Mouse (Mus musculus) heart, embryonic 15.5 days (tissue): ENCODE results near the gene Bcl2l1. TPM values are rescaled to one million over a fixed set of nuclear protein-coding genes. Genes with fewer than 3 reads are reported as not detected.

Experiments used
- ATAC-seq: fragments of 200-750 bp; cut with Nextera tagmentation; replicated peaks from 2 replicates; pipeline ENCODE4 v1.8.0; 2017; ENCODE audit warnings: low read depth, moderate TSS enrichment; ENCODE audit not compliant: insufficient number of reproducible peaks, insufficient read depth, low FRiP score
- H3K27ac ChIP-seq: fragments of 300-500 bp; sonication (generic); 2 replicates; pipeline ENCODE4 v1.5.1; 2015; ENCODE audit warnings: mild to moderate bottlenecking, inconsistent platforms
- H3K27me3 ChIP-seq: fragments of 300-500 bp; sonication (generic); 2 replicates; pipeline ENCODE4 v1.6.1; 2015; ENCODE audit warnings: inconsistent platforms
- H3K36me3 ChIP-seq: fragments of 300-500 bp; sonication (generic); 2 replicates; pipeline ENCODE4 v1.6.1; 2015; ENCODE audit warnings: mild to moderate bottlenecking, inconsistent platforms
- H3K4me1 ChIP-seq: fragments of 300-500 bp; sonication (generic); replicated peaks from 2 replicates; pipeline ENCODE4 v1.6.1; 2015; ENCODE audit warnings: inconsistent platforms
- H3K4me2 ChIP-seq: fragments of 300-500 bp; sonication (generic); 2 replicates; pipeline ENCODE4 v1.6.1; 2015; ENCODE audit warnings: inconsistent platforms, mild to moderate bottlenecking, moderate library complexity
- H3K4me3 ChIP-seq: fragments of 300-500 bp; sonication (generic); 2 replicates; pipeline ENCODE4 v1.5.1; 2015; ENCODE audit warnings: mild to moderate bottlenecking, inconsistent platforms
- H3K9ac ChIP-seq: fragments of 300-500 bp; sonication (generic); 2 replicates; pipeline ENCODE4 v1.6.1; 2015; ENCODE audit warnings: mild to moderate bottlenecking, inconsistent platforms
- H3K9me3 ChIP-seq: fragments of 300-500 bp; sonication (generic); replicated peaks from 2 replicates; pipeline ENCODE4 v1.6.1; 2016; ENCODE audit warnings: inconsistent platforms
- WGBS: fragments of 180-500 bp; shearing (Covaris S2); methylation state at CpG from one replicate; pipeline ENCODE4 v1.1.7; 2015; ENCODE audit warnings: mixed read lengths; 5-methylcytosine and 5-hydroxymethylcytosine counted together
- polyA plus RNA-seq: library from polyadenylated mRNA; unstranded; fragments of >200 nt; fragmentation: Nextera tagmentation; extraction: Ambion mirVana; gene quantifications from 2 replicates; pipeline ENCODE4 v1.2.1, GENCODE M21; 2015

The Bcl2l1 gene
- polyA plus RNA-seq, 1 experiment from 2014 or later = 69.5 TPM

DNA sequence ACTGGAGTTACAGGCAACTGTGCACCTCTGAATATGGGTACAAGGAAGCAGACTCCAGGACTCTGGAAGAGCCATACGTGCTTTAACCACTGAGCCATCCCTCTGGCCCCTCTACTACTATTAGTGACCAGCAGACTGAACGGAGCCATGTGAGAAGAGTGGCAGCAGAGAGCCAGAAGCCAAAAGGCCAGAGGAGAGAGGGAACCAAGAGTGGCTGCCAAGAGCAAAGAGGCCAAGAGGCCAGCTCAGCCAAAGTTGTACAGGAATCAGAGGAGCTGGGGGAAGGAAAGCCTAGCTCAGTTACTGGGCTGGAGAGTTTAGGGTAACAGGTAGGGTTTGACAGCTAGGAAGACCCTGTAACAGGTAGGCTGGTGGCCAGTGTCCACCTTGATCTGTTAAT, 7.7 kb upstream of the Bcl2l1 start:
- Histone ChIP-seq H3K27ac (no peak overlapping the region), H3K27me3 (no peaks in the 10 kb centered on the region), H3K9me3 (no peaks in the 10 kb centered on the region), H3K9ac (no peak overlapping the region), H3K4me1 (no peaks in the 10 kb centered on the region), H3K4me3 (no peak overlapping the region), H3K36me3 (no peaks in the 10 kb centered on the region), H3K4me2 (no peak overlapping the region)
- ATAC-seq = no peak
- 65% methylated on average over 2 of the region's 2 CpGs for WGBS

DNA sequence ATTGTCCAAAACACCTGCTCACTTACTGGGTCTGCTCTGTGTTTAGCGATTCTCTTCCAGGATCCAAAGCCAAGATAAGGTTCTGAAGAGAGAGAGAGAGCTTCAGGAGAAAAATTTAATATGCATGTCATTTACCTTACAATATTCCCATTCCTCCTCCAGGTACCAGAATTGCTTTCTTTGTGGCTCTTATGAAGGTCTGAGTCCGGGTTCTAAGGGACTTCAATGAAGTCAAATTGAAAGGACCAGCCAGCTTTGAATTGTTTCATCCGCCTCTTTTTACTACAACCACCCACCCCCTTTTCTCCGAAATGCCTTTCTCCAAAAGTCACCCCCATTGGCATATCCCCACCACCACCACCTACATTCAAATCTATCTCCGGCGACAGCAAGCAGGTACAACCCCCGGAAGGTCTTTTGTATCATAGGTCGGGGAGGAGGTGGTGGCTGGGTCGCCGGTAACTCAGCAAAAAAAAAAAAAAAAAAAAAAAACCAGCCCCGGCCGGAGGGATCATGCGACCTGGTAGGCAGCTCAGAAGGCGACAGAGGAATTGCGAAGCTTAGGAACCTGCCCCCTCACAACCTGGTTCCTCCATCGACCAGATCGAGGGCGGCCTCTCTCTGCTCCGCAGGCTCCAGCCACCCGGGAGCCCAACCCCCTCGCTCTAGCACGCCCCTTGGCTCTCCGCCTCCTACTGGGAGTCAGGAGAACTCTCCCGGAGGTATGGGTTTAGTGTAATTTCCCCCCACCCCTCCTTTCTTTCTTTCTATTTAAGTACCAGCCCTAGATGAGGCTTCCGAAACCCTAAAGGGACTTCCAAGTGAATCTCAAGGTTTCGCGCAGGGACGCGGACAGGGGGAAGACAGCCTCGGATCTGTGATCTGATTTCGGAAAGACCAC, 1.3 kb downstream of the Bcl2l1 start:
- H3K4me3 ChIP-seq = peak overlapping the region; percentile 90
- peak overlapping the region; percentile 99 for H3K27ac ChIP-seq
- H3K4me1 ChIP-seq = peaks cover 44% of the 10 kb centered on the region
- peak; percentile 84 for ATAC-seq
- peak overlapping the region; percentile 77 for H3K4me2 ChIP-seq
- H3K9ac ChIP-seq = peak overlapping the region; percentile 91
- WGBS = 1% methylated on average over 31 of the region's 31 CpGs
- no peaks in the 10 kb centered on the region for H3K9me3 ChIP-seq
- H3K27me3 ChIP-seq = no peaks in the 10 kb centered on the region
- peaks cover 4% of the 10 kb centered on the region; the same call in 1 of the 2 replicates for H3K36me3 ChIP-seq

DNA sequence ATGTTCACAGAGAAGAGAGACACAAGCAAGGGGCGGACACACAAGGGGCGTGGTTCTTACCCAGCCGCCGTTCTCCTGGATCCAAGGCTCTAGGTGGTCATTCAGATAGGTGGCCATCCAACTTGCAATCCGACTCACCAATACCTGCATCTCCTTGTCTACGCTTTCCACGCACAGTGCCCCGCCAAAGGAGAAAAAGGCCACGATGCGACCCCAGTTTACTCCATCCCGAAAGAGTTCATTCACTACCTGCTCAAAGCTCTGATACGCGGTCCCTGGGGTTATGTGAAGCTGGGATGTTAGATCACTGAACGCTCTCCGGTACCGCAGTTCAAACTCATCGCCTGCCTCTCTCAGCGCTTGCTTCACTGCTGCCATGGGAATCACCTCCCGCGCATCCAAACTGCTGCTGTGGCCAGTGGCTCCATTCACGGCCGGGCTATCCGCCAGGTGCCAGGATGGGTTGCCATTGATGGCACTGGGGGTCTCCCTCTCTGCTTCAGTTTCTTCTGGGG, 2.1 kb downstream of the Bcl2l1 start:
- WGBS = 59% methylated on average over 23 of the region's 23 CpGs
- Histone ChIP-seq H3K4me2 (peak overlapping the region; percentile 77), H3K9me3 (no peaks in the 10 kb centered on the region), H3K4me3 (peak overlapping the region; percentile 90), H3K36me3 (peaks cover 4% of the 10 kb centered on the region; the same call in 1 of the 2 replicates), H3K27me3 (no peaks in the 10 kb centered on the region), H3K27ac (peak overlapping the region; percentile 99), H3K4me1 (peaks cover 45% of the 10 kb centered on the region), H3K9ac (peak overlapping the region; percentile 91)
- ATAC-seq = no peak

DNA sequence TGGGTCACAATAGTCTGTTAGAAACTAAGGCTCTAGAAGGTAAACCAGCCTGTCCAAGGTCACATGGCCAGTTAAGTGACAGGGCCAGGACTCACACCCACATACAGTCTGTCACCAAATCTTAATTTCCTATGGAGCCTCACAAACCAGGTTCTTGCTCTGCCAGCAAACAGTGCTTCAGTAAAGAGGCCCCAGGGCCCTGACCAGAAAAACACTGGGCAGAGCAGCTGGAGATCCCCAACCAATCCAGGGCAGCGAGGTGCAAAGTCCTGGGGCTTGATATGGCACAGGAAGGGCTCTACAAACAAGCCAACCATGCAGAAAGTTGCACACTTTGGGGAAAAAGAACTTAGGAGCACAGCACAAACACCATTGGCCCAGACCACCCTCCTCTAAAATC, 3.0 kb downstream of the Bcl2l1 start:
- no peak for ATAC-seq
- Histone ChIP-seq H3K9ac (peak overlapping the region; percentile 91), H3K4me3 (peak overlapping the region; percentile 90), H3K36me3 (peaks cover 4% of the 10 kb centered on the region; the same call in 1 of the 2 replicates), H3K9me3 (no peaks in the 10 kb centered on the region), H3K27ac (peak overlapping the region; percentile 99), H3K4me2 (peak overlapping the region; percentile 77), H3K27me3 (no peaks in the 10 kb centered on the region), H3K4me1 (peaks cover 45% of the 10 kb centered on the region)
- 24% methylated on average over 1 of the region's 1 CpGs for WGBS

DNA sequence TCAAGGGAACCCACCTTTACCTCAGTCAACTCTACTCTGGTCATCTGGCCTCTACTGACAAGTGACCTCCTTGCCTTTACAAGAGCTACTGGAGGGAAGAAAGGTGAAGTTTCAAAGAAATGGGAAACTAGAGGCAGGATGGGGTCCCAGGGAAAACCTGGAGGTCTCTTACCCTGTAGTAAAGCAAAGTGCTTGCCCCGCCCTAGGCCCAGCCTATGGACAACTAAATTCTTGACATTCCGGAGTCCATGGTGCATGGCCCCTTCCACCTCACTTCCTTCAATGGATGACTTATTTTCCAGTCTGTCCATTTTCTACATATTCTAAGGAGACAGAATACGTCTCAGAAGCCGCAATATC, 3.5 kb downstream of the Bcl2l1 start:
- Histone ChIP-seq H3K4me3 (peak overlapping the region; percentile 90), H3K27me3 (no peaks in the 10 kb centered on the region), H3K9ac (peak overlapping the region; percentile 91; the same call in 1 of the 2 replicates), H3K36me3 (peaks cover 4% of the 10 kb centered on the region; the same call in 1 of the 2 replicates), H3K4me1 (peaks cover 45% of the 10 kb centered on the region), H3K27ac (peak overlapping the region; percentile 99), H3K9me3 (no peaks in the 10 kb centered on the region), H3K4me2 (peak overlapping the region; percentile 77)
- no peak for ATAC-seq
- WGBS = 57% methylated on average over 4 of the region's 4 CpGs

DNA sequence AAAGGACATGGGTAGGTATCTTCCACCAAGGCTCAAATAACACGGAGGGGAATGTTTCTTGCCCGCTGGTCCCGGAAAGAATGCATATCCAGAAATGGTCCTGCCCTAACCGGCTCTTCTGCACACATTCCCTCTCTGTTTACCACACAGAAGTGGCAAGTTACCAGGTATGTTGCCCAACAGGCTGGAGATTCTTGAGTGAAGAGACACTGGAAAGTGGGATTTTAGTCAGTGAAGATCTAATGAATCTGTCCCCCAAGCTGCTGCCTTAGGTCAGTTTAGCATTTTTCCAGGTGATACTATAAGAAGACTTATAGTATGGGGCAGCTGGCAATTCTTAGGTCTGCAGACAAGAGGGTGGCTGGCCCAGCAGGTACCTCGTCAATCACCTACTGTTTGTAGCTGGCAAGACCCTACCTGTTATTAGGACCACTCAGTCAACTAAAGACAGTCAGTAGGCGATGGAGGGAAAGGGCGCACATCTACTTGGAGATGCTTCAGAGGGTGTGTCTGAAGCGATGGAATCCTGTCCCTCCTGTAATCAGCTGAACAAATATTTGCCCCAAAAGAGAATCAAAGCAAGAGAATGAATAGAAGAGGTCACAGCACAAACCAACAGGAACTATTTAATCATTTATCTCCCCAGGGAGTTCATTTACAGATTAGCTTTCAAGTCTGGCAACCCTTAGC, 4.1 kb downstream of the Bcl2l1 start:
- H3K27ac ChIP-seq = peak overlapping the region; percentile 99
- no peaks in the 10 kb centered on the region for H3K27me3 ChIP-seq
- no peak for ATAC-seq
- peaks cover 4% of the 10 kb centered on the region; the same call in 1 of the 2 replicates for H3K36me3 ChIP-seq
- 70% methylated on average over 8 of the region's 8 CpGs for WGBS
- H3K4me3 ChIP-seq = peak overlapping the region; percentile 90
- peaks cover 49% of the 10 kb centered on the region for H3K4me1 ChIP-seq
- peak overlapping the region; percentile 77 for H3K4me2 ChIP-seq
- peak overlapping the region; percentile 91; the same call in 1 of the 2 replicates for H3K9ac ChIP-seq
- no peaks in the 10 kb centered on the region for H3K9me3 ChIP-seq

DNA sequence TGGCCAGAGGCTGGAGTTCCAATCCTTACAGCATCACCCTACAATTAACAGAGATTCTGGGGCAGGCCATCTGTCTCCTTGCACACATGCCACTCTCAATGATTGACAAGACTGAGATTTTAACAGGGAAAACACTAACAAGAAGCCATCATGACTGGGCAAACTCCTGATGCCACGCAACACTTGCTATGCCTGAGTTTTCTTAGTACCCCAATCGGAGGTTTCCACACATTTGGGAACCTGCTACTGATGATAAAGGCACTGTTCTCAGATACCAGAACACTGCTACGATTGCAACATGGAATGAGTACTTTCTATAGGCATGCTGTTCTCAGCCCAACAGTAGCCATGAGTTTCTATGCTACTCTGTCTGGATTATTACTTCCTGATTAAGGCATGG, 5.0 kb downstream of the Bcl2l1 start:
- H3K4me1 ChIP-seq = peaks cover 57% of the 10 kb centered on the region
- no peaks in the 10 kb centered on the region for H3K27me3 ChIP-seq
- no peak overlapping the region for H3K9ac ChIP-seq
- peak overlapping the region; percentile 77 for H3K4me2 ChIP-seq
- no peak for ATAC-seq
- peaks cover 4% of the 10 kb centered on the region; the same call in 1 of the 2 replicates for H3K36me3 ChIP-seq
- no peak overlapping the region for H3K4me3 ChIP-seq
- no peak overlapping the region for H3K27ac ChIP-seq
- H3K9me3 ChIP-seq = no peaks in the 10 kb centered on the region
- WGBS = 57% methylated on average over 3 of the region's 3 CpGs

DNA sequence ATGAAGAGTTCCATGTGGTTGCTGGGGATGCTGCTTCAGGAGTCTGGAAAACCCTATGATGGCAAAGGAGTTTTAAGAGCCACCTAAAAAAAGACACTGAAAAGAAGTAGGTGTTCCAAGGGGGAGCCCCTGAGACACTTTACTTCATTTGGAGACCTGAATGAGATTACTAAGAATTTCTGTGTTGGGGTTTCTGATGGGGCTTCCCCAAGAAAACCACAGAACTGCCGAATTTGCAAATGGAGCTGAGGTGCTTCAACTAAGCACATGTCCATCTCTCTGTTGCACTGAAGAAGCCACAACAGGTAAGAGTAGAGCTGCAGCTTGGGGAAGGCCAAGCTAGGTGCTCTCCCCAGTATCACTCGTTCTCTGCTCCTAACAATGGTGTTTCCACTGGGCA, 5.8 kb downstream of the Bcl2l1 start:
- ATAC-seq = no peak
- H3K4me2 ChIP-seq = no peak overlapping the region; the same call in 1 of the 2 replicates
- no peaks in the 10 kb centered on the region for H3K27me3 ChIP-seq
- peaks cover 4% of the 10 kb centered on the region; the same call in 1 of the 2 replicates for H3K36me3 ChIP-seq
- H3K4me3 ChIP-seq = no peak overlapping the region
- H3K9ac ChIP-seq = no peak overlapping the region
- H3K4me1 ChIP-seq = peaks cover 65% of the 10 kb centered on the region
- H3K27ac ChIP-seq = no peak overlapping the region
- H3K9me3 ChIP-seq = no peaks in the 10 kb centered on the region
- 71% methylated on average over 2 of the region's 2 CpGs for WGBS

DNA sequence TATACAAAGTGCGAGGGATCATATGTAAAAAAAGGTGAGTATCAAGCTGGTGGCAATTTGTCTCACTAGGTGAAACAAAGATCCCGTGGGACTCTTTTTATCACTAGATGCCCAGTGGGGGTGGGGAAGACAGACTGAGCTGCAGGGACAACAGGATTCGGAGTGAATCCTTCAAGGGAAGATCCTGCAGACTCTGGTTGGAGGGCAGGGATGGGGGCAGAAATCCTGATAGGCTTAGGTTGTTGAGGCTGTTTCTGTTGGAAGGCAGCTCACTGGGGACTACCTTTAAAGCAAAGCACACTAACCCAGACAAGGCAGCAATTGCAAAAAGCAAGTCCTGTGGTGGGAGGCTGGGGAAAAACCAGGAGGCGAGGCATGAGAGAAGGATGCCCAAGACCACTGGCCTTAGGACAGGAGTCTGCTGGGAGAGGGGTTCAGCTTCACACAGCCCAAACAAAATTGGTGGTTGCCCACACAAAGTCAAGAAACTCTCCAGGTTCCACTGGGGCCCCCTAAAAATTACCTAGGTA, 6.3 kb downstream of the Bcl2l1 start:
- peaks cover 4% of the 10 kb centered on the region; the same call in 1 of the 2 replicates for H3K36me3 ChIP-seq
- H3K4me2 ChIP-seq = peak overlapping the region; percentile 10; the same call in 1 of the 2 replicates
- 72% methylated on average over 4 of the region's 4 CpGs for WGBS
- no peak overlapping the region for H3K27ac ChIP-seq
- no peak for ATAC-seq
- no peaks in the 10 kb centered on the region for H3K27me3 ChIP-seq
- H3K4me3 ChIP-seq = no peak overlapping the region
- no peaks in the 10 kb centered on the region for H3K9me3 ChIP-seq
- H3K4me1 ChIP-seq = peaks cover 70% of the 10 kb centered on the region
- no peak overlapping the region for H3K9ac ChIP-seq

DNA sequence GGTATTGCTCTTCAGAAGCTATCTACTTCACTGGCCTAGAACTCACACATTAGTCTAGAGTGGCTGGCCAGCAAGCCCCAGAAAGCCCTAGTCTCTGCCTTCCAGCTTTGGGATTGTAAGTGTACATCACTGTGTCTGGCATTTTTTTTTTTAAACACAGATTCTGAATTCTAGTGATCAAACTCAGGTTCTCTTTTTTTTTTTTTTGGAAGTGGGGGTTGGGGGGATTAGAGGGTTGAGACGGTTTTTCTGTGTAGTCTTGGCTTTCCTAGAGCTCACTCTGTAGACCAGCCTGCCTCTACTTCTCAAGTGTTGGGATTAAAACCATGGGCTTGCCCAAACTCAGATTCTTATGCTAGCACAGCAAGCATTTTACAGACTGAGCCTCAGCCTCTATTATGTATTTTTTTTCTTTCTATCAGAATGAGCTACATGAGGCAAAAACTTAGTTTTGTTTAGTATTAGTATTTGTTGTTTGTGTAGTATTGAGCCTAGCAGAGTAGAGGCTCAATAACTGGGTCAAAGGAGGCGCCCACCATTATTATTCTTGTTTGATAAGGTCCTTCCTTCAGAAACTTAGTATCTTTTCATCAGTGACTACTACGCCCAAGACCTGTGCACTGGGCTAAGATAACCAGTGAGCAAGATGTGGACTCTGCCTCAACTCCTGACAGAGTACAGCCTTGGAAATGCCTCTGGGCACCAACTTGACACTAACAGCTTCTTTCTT, 6.9 kb downstream of the Bcl2l1 start:
- Histone ChIP-seq H3K36me3 (peaks cover 4% of the 10 kb centered on the region; the same call in 1 of the 2 replicates), H3K9ac (no peak overlapping the region), H3K4me1 (peaks cover 72% of the 10 kb centered on the region), H3K4me3 (no peak overlapping the region), H3K4me2 (peak overlapping the region; percentile 10; the same call in 1 of the 2 replicates), H3K9me3 (no peaks in the 10 kb centered on the region), H3K27ac (no peak overlapping the region), H3K27me3 (no peaks in the 10 kb centered on the region)
- 69% methylated on average over 3 of the region's 3 CpGs for WGBS
- no peak for ATAC-seq
